Mouse (Mus musculus): ENCODE data around the gene Smtn.

Smtn gene

DNA sequence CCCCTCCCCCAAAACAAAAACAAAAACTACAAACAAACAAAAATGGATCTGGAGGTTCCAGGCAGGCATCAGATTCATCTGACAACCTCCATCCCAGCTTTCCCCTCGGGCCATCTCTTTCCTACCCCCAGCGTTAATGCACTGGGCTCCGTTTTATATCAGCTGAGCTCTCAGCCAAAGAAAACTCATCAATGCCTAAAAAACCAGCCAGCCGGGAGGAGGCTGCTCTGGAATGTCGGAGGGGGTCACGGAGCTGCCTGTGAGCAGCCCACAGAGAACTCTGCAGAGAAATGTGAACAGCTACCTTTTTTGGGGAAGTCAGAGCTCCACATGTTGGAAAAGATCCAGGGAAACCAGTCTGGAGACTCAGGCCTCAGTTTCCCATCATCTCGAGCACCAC lies 24.0 kb upstream of the Smtn start:
- no peaks in the 10 kb centered on the region for H3K36me3 ChIP-seq (ENCODE audit: control insufficient read depth, insufficient read depth, low read length, poor library complexity, severe bottlenecking)
- H3K27me3 ChIP-seq (ENCODE audit: control insufficient read depth, insufficient read depth, low read length, poor library complexity, severe bottlenecking) = no peaks in the 10 kb centered on the region
- DNase-seq (ENCODE audit: low read depth, low spot score) = no peak

DNA sequence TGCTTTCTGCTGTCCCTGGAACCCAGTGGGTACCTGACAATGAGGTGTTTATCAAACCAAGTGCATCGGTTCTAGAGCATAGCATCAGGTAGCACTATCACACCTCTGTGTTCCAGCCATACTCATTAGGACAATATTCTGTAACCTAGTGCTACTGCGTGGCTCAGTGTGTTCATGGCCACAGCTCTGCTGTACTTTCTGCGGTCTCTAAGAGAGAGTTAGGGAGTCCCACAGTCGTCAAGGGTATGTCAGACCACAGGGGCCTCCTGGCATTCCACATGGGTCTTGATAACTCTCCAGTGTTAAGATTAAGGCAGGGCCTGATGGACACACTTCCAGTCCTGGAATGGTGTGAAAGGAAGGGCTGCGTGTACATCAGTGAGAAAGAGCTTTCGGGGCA lies 23.4 kb upstream of the Smtn start:
- Histone ChIP-seq H3K36me3 (ENCODE audit: control insufficient read depth, insufficient read depth, low read length, poor library complexity, severe bottlenecking) (no peaks in the 10 kb centered on the region), H3K27me3 (ENCODE audit: control insufficient read depth, insufficient read depth, low read length, poor library complexity, severe bottlenecking) (no peaks in the 10 kb centered on the region)
- no peak for DNase-seq (ENCODE audit: low read depth, low spot score)

DNA sequence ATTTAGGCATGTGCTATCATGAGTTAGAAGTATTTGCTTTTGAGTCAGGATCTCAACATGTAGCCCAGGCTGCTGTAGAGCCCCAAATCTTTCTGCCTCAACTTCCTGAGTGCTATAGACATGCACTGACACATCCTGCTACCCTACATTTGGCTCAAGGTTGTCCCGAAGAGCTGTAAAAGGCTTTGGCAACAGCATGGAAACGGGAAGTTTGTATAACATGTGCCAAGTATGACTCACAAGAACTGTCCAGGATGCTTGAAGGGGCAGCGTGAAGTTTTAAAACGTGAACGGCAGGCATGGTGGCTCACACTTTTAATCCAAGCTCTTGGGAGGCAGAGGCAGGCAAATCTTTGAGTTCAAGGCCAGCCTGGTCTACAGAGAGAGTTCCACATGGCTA lies 19.8 kb upstream of the Smtn start:
- no peaks in the 10 kb centered on the region for H3K36me3 ChIP-seq (ENCODE audit: control insufficient read depth, insufficient read depth, low read length, poor library complexity, severe bottlenecking)

DNA sequence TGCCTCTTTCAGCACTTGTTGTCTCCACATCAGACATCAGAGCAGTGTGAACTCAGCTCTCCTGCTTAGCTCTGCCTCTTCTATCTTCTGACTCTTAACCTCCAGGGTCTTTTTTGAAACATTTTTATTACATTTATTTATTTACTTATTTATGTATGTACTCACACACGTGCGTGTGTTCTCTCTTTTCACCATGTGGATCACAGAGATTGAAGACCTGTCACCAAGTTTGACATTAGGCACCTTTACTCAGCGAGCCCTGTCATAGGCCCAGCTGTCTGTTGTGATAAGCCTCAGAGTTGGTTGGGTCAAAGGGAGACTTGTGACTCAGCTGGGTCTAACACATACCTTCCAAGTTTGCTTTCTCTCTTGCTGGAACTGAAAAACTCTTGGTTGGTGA lies 17.4 kb upstream of the Smtn start:
- DNase-seq (ENCODE audit: low read depth, low spot score) = no peak
- H3K27me3 ChIP-seq (ENCODE audit: control insufficient read depth, insufficient read depth, low read length, poor library complexity, severe bottlenecking) = no peaks in the 10 kb centered on the region
- no peaks in the 10 kb centered on the region for H3K36me3 ChIP-seq (ENCODE audit: control insufficient read depth, insufficient read depth, low read length, poor library complexity, severe bottlenecking)

More for the DNA sequence above, 19.8 kb upstream of the Smtn start:
- no peak for DNase-seq (ENCODE audit: low read depth, low spot score)
- no peaks in the 10 kb centered on the region for H3K27me3 ChIP-seq (ENCODE audit: control insufficient read depth, insufficient read depth, low read length, poor library complexity, severe bottlenecking)

DNA sequence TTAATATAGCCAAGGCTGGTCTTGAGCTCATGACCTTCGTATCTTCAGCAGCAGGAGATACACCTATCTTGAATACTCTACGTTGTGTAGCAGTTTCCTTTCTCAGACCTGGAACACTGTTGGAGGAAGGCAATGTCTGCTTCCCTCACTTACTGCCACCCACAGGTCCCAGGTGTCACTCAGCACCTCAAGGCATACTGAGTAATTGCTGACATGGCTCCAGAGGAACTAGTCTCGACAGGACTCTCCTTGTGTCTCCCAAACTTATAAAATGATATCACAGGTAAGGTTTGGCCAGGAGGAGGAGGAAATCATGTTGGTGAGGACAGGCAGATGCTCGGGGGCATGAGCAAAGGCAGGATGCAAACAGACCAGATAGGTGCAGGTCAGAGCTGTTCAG lies 14.6 kb upstream of the Smtn start:
- H3K36me3 ChIP-seq (ENCODE audit: control insufficient read depth, insufficient read depth, low read length, poor library complexity, severe bottlenecking) = no peaks in the 10 kb centered on the region
- no peaks in the 10 kb centered on the region for H3K27me3 ChIP-seq (ENCODE audit: control insufficient read depth, insufficient read depth, low read length, poor library complexity, severe bottlenecking)
- DNase-seq (ENCODE audit: low read depth, low spot score) = no peak

DNA sequence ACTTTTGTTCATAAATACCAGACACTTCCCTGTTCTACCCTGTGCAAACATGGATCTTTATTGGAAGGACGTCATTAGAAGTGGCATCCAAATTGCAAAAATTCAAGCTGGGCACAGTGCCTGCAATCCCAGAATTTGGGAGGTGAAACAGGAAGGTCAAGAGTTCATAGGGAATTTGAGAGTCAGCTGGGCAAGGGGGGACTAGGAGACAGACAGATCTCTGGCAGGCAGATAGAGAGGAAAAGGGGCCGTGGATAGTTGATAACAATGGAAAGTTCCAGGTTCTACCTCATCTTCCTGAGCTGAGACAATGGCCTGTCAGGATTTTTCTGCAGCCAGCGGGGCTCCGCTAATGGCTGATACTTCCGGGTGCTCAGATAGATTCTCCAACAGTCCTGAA lies 9.4 kb upstream of the Smtn start:
- no peaks in the 10 kb centered on the region for H3K36me3 ChIP-seq (ENCODE audit: control insufficient read depth, insufficient read depth, low read length, poor library complexity, severe bottlenecking)
- no peak for DNase-seq (ENCODE audit: low read depth, low spot score)
- H3K27me3 ChIP-seq (ENCODE audit: control insufficient read depth, insufficient read depth, low read length, poor library complexity, severe bottlenecking) = no peaks in the 10 kb centered on the region

DNA sequence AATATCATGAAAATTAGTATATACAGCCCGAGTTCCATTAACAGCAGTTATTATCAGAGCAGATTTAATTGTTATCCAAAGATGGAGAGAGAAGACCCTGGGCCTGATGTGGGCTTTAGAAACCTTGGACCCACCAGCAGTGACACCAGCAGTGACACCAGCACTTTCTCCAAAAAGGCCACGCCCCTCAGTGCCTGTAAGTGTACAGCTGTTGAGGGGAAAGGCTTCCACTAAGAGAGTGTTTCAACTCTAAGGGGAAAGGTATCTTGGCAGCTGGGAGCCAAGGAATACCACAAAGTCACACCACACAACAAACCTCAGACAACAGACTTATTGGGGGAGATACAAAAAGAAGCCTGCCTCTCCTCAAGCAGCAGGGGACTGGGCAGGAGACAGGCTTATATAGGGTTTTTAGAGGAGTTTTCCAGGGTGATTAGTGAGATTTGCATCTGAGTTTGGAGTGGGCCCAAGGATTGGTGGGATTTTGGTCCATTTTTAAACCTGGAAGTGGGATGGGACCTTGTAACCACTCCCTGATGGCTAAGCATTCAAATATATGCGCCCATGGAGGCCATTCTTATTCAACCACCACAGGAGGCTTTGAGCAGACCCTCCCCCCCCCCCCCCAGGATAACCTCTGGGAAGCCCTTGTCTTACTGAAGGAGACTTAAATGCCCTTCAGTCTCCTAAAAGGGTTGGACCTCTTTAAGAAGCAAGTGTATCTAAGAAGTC lies 8.3 kb upstream of the Smtn start:
- DNase-seq (ENCODE audit: low read depth, low spot score) = no peak

DNA sequence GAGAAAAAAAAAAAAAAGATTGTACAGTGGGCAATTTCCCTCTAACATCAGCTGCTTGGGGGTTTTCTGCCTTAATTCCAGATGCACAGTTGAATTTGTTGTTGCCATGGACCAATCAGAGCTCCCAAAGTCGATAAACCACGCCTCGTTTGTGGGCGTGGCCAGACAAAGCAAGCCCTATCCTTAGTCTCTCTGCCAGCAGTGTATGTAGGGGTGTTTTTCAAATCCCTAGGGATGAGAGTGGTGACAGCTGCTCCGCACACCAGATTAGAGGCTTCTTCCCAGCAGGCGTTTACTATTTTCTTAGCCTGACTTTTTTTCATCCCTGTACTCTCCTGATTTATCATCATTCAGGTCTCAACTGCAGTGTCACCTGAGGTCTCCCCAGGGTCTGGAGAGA lies 7.6 kb upstream of the Smtn start:
- Histone ChIP-seq H3K36me3 (ENCODE audit: control insufficient read depth, insufficient read depth, low read length, poor library complexity, severe bottlenecking) (no peaks in the 10 kb centered on the region), H3K27me3 (ENCODE audit: control insufficient read depth, insufficient read depth, low read length, poor library complexity, severe bottlenecking) (no peaks in the 10 kb centered on the region)
- peak; percentile 26 for DNase-seq (ENCODE audit: low read depth, low spot score)

More for the DNA sequence above, 8.3 kb upstream of the Smtn start:
- no peaks in the 10 kb centered on the region for H3K36me3 ChIP-seq (ENCODE audit: control insufficient read depth, insufficient read depth, low read length, poor library complexity, severe bottlenecking)
- no peaks in the 10 kb centered on the region for H3K27me3 ChIP-seq (ENCODE audit: control insufficient read depth, insufficient read depth, low read length, poor library complexity, severe bottlenecking)

DNA sequence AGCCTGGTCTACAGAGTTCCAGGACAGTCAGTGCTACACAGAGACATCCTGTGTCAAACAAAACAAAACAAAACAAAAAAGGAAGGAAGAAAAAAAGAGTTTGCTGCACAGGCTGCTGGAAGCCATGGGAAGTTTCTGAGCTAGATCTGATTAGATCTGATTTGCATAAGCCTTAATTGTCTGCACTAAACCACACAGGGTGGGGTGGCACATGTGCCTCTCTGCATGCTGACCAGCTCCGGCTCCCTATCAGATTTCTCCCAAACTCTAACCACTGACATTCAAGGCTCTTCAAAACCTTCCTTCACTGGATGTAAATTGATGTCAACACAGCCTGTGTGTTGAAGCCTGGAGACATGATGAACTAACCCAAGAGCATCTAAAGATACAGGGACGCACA lies 6.6 kb upstream of the Smtn start:
- no peaks in the 10 kb centered on the region for H3K27me3 ChIP-seq (ENCODE audit: control insufficient read depth, insufficient read depth, low read length, poor library complexity, severe bottlenecking)
- no peaks in the 10 kb centered on the region for H3K36me3 ChIP-seq (ENCODE audit: control insufficient read depth, insufficient read depth, low read length, poor library complexity, severe bottlenecking)
- DNase-seq (ENCODE audit: low read depth, low spot score) = no peak

DNA sequence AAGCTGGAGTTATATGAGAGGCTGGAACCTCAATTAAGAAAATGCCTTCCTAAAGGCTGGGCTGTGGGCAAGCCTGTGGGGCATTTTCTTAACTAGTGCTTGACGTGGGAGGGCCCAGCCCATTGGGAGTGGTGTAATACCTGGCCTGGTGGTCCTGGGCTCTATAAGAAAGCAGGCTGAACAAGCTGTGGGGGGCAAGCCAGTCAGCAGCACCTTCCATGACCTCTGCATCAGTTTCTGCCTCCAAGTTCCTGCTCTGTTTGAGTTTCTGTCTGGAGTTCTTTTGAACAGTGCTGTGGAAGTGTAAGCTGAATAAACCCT lies 5.8 kb upstream of the Smtn start:
- Histone ChIP-seq H3K27me3 (ENCODE audit: control insufficient read depth, insufficient read depth, low read length, poor library complexity, severe bottlenecking) (no peaks in the 10 kb centered on the region), H3K36me3 (ENCODE audit: control insufficient read depth, insufficient read depth, low read length, poor library complexity, severe bottlenecking) (no peaks in the 10 kb centered on the region)
- DNase-seq (ENCODE audit: low read depth, low spot score) = no peak

DNA sequence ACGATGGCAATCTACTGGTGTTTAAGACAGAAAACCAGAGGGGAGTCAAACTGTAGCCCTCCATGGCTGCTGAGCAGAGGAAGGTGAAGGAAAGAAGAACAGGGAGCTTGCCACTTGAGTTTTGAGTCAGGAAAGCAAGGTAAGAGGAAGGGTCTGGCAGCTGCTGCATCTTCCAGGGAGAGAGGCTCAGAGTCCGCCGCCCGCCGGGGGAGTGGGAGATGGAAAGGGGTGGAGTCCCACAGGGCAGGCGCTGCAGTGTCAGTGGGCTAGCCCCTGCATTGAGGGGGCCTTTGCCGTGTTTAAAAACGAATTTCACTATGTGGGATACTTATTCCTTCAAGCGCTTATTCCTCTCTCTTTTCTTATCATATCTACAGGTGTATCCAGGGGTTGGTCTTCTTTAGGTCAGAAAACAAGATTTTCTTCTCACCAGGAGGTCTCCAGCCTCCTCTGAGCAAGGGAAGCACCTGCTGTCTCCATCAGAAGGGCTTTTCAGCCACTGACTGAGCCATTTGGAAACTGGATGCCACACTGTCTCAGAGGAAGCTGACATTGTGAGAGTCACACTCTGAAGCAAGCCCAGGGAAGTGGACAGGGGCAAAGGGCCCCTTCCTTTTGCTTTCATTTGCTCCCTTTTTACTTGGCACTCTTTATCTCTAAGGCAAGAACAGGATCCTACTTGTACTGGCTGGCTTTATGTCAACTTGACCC lies 5.3 kb upstream of the Smtn start:
- Histone ChIP-seq H3K36me3 (ENCODE audit: control insufficient read depth, insufficient read depth, low read length, poor library complexity, severe bottlenecking) (no peaks in the 10 kb centered on the region), H3K27me3 (ENCODE audit: control insufficient read depth, insufficient read depth, low read length, poor library complexity, severe bottlenecking) (no peaks in the 10 kb centered on the region)
- no peak for DNase-seq (ENCODE audit: low read depth, low spot score)

DNA sequence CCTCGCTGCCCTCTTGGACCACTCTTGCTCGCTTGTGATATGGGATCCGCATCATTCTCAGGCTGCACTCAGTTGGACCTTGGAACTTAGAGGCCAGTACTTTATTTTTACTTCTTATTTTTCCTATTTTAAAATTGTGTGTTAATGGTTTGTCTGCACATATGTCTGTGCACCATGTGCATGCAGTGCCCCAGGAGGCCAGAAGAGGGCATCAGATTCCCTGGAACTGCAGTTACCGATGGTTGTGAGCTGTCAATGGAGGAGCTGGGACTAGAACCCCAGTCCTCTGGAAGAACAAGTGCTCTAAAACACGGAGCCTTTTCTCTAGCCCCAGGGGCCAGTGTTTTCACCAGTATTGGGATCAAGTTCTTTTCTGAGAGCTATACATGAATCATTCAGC lies 4.0 kb upstream of the Smtn start:
- no peaks in the 10 kb centered on the region for H3K27me3 ChIP-seq (ENCODE audit: control insufficient read depth, insufficient read depth, low read length, poor library complexity, severe bottlenecking)
- DNase-seq (ENCODE audit: low read depth, low spot score) = no peak

DNA sequence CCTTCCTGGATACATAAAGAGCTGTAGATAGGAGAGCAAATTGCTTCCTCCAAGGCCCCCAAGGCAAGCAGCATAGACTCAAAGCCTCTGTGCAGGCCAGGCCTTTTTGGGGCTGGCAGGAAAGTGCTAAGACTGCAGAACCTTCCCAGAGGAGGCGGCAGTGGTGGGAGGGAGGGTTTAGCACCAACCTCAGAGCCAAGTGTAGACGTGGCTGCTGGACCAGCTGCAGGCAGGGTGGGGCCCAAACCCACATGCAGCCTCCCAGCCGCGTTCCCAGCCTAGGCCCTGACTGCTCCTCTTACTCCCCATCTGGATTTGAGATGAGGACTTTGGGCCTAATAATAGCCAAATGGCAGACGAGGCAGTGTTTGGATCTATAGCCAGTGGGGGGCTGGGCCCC lies 2.6 kb upstream of the Smtn start:
- DNase-seq (ENCODE audit: low read depth, low spot score) = no peak
- H3K27me3 ChIP-seq (ENCODE audit: control insufficient read depth, insufficient read depth, low read length, poor library complexity, severe bottlenecking) = no peaks in the 10 kb centered on the region

More for the DNA sequence above, 4.0 kb upstream of the Smtn start:
- no peaks in the 10 kb centered on the region for H3K36me3 ChIP-seq (ENCODE audit: control insufficient read depth, insufficient read depth, low read length, poor library complexity, severe bottlenecking)

DNA sequence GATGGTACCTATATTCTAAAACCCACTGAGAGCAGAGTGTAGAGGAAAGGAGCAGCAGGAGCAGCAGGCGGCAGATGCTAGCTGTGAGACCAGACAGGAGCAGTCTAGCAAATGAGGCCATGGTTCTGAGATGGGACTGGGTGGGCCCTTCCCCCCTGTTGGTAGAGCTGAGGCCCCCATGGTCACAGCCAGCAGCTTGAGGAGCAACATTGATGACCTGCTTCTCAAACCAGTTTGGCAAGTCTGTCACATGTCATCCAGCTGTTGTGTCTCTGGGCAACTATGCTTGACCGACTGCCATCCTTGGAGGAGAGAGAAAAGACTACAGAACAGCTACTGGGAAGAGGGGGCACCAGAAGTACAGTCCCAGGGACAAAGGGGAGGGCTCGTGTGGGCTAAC lies 1.5 kb upstream of the Smtn start:
- no peaks in the 10 kb centered on the region for H3K36me3 ChIP-seq (ENCODE audit: control insufficient read depth, insufficient read depth, low read length, poor library complexity, severe bottlenecking)

More for the DNA sequence above, 2.6 kb upstream of the Smtn start:
- no peaks in the 10 kb centered on the region for H3K36me3 ChIP-seq (ENCODE audit: control insufficient read depth, insufficient read depth, low read length, poor library complexity, severe bottlenecking)

DNA sequence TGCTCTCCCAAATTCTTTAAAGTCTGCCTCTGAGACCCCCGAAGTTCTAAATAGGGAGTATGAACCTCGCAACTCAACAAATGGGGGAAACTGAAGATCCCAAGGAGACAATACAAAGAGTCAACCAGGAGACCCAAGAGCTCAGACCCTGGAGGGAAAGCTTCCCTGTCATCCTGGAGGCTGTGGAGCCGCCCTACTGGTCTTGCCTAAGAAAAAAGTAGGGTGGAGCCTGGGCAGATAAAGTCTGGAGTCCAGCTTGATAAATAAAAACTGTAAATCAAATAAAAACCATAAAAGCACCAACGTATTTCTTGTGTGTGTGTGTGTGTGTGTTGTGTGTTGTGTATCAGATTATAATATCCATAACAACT lies 601 bp downstream of the Smtn start:
- DNase-seq (ENCODE audit: low read depth, low spot score) = no peak
- Histone ChIP-seq H3K27me3 (ENCODE audit: control insufficient read depth, insufficient read depth, low read length, poor library complexity, severe bottlenecking) (no peaks in the 10 kb centered on the region), H3K36me3 (ENCODE audit: control insufficient read depth, insufficient read depth, low read length, poor library complexity, severe bottlenecking) (no peaks in the 10 kb centered on the region)

More for the DNA sequence above, 1.5 kb upstream of the Smtn start:
- no peak for DNase-seq (ENCODE audit: low read depth, low spot score)
- no peaks in the 10 kb centered on the region for H3K27me3 ChIP-seq (ENCODE audit: control insufficient read depth, insufficient read depth, low read length, poor library complexity, severe bottlenecking)

Data from splenic B cell, adult 2 months (primary cell).